Mouse (Mus musculus) layer of hippocampus, adult 8-10 months (tissue): ENCODE data around the gene Esf1. TPM values are rescaled to one million over a fixed set of nuclear protein-coding genes. Genes with fewer than 3 reads are reported as not detected.
"Not testable (repeated sequence)": the region's sequence is repeated elsewhere in the genome, so short reads cannot be mapped to it uniquely, and the experiment has no call there.

Experiments used
- DNase-seq, 2 experiments: peaks; one replicate each; pipeline ENCODE4 v3.0.0; 2022; ENCODE audit warnings: low spot score in 2 of 2
- total RNA-seq, 4 experiments: library from RNA; stranded (reverse); gene quantifications; 2 replicates each; pipeline ENCODE4 v1.2.4; 2022

Gene Esf1
- total RNA-seq = 10 to 100 TPM; 19.1 to 21.6 (median 20.7) TPM

DNA sequence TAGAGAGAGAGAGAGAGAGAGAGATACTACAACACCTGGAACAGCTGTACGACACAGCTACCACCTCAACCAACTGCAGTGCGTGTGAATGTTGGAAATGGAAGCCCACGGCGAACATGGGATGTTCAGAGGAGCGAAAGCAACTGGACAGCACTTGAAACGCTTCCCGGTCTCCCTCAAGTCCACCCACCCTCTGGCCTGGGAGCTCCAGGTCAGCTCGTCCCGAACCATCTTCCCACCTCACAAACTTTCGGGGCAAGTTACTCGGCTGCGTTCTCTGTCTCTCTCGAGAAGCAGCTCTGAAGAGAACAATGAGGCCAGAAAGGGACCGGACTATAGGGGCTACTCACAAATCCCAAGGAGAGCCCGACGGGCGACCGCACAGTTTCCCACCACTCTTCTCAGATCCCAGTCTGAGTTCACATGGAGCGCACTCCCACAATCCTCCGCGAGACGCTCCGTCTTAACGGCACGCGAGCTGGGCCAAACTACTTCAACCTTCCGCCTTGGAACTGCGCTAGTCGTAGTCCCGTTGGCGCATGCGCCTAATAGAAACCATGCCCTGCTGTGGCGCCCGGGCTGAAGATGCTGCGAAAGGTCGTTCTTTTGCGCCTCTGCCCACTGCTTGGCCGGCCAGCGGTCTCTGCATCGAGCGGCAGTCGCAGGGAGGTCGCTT, at the start of gene Esf1, which contains the start of gene Ndufaf5:
TSS of gene Esf1 (minus strand) at position 438 of the 676 bp plus-strand sequence.
TSS of gene Ndufaf5 (plus strand) at position 523 of the 676 bp plus-strand sequence.
- DNase-seq = peak; percentile 95 to 99

DNA sequence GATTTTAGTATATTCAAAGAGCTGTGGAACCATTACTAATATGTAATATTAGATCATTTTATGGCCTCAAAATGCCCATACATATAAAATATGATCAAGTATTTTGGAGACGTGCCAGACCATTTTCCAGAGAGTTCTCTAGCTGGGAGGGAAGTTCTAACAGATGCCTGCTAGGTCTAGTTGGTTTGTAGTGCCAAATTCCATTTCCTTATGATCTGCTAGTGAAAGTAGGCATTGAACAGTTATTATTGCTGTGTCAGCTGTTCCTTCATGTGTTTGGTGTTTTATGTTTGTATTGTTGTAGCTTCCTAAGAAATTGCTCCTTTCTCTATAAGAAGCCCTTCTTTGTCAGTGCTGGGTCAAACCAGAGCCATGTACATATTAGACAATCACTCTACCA, 45.6 kb upstream of the Esf1 start:
- no peak for DNase-seq

DNA sequence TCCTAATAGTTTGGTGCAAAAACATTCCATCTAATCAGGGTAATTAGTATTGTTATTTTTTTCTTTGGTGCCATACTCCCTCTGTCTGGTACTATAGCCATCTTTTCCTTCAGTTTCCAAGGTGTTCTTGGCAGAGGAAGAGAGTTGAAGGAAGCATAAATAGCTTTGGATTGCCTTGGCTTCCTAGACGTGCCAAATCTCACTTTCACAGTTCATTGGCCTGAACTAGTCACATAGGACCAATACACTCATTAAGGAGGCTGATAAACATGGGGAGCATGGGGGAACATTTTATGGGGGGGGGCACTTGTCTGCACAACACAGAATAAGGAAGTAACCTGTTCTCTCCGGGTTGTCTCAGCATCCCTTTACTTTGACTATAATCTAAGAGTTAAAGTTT, 45.1 kb upstream of the Esf1 start:
- no peak for DNase-seq

DNA sequence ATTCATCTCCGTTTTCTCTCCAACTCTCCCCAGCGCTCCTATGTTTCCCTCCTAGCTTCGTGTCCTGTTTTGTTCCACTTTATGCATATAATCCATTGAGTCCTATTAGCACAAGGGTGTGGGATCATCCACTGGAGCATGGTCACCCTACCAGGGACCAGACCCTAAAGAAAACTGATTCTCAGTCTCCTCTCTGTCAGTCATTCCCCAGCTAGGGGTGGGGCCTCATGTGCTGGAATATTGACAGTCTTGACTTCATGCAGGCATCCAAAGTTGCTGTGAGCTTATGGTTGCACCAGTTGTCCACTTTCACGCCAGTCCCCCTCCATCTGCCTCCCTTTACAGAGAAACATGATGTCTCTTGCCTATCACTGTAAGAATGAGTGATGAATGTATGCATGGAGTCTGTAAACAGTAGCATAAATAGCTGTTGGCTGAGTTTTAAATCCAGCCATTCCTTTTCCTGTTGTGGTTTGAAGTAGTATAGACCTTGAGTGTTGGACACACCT, 44.2 kb upstream of the Esf1 start:
- DNase-seq = no peak

DNA sequence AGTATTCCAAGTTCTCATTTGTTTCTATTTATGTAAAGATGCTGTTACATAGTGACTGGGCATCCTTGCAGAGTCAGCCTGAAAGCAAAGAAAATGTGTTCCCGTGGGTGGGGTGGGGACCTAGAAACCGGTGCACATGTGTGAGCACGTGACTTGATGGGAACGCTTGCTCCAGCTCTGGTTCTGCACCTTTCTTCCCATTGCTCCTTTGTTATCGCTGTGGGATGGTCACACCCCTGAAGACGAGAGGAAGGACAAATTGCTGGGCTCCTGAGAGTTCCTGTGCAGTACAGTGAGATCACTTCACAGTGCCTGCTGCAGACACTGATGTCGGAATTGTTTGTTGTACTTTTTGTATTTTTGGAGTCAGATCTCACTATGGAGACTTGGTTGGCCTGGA, 33.4 kb upstream of the Esf1 start:
- no peak for DNase-seq

DNA sequence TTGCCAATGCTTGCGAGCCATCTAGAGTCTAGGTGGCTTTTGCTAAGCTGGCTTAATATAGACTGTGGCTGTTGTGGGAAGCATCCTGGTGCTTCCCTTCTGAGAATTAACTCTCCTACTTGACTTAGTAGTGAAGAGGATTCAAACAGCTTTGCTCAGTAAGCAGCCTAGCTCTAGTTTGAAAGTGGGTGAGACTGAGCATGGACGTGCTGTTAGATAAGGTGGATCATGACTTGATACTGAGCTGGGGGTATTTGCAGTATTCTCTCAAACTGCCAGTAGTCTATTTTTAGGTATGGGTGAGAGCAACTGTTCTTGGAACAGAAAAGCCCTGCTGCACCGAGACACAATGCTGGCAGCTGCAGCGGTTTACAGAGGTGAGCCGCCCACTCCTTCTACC, 32.2 kb upstream of the Esf1 start:
- DNase-seq = peak in 1 of 2 experiments; percentile 12

DNA sequence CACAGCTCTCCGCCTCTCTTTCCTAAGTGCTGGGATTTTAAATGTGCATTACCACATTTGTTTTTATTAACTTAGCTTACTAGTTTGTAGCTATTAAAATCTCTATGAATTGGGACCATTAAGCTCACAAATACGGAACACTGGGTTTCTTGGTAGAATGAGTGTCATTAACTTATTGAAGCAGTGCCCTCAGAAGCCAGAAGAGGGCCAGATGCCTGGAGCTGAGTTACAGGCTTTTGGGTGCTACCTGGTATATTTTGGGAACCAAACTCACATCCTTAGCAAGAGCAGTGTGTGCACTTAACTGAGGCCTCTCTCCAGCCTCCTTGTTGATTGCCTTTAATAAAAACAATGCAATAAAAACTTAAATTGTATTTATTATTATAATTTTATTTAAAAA, 30.3 kb upstream of the Esf1 start:
- DNase-seq = no peak

DNA sequence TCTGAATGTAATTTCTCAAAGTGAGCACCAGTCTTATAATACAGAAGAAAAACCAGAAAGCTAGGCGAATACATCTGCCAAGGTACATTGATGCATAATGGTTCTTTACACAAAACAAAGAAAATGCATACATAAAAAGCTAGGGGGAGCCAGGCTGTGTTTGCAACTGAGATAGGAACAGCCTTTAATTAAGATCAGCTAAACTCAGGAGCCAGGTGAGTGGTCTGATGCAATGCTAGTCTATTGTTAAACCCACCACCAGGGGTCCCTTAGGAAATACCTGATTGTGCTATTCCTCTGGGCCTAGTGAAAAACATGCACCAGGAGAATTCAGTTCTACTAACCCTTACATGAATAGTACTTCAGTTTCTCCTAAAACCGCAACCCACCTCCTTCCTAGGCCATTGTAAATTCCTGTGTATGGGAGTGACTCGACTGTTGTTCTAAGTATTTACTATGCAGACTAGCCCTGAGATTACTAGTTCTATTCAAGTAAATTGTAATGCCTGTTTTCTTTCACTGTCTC, 15.4 kb upstream of the Esf1 start:
- not testable (repeated sequence) for DNase-seq

DNA sequence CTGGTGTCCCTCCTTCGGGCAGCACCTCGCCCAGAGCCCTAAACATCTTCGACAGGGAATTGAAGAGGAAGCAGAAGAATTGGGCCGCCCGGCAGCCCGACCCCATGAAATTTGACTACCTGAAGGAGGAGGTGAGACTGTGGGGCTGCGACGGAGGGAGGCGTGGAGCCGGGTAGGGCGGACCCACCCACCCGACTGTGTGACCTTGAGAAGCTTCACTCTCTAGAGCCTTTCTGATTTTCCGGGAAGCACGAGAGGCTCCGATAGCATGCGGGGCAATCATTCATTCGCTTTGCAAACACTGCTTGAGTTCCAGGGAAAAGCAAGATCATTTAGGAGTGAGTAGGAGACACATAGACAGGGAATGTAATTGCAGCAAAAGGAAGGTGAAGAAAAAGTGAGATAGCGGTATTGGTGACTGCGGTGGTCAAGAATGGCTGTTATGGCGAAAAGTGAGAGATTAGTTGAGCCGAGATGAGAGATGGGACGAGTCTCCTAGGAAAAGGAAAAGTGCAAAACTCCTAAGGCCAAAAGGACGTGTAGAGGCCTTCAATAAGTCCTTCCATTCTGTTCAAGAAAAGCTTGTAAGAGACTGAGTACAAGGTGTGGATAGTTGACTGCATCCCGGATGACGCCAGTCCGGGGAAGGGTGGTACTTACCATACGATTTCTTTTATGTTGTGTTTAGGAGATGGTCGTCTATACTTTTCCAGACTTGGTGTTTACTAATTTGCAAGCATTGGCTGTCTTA, 614 bp upstream of the Esf1 start:
- DNase-seq = no peak

DNA sequence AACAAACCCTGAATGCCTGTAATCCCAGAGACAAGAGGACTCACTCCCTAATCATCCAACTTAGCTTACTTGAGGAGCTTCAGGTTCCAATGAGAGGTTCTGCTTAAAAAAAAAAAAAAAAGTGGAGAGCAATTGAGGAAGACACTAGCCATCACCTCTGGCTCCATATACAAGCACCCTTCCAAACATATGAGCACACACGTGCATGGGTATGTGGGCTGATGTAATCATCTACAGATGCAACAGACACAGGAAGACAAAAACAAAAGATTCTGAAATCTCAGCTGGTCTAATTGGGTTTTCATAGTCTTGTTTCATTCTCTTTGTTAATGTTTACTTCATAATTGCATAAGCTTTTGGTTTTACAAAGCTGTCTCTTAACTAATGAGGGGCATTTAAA, 1.3 kb downstream of the Esf1 start:
- DNase-seq = no peak

DNA sequence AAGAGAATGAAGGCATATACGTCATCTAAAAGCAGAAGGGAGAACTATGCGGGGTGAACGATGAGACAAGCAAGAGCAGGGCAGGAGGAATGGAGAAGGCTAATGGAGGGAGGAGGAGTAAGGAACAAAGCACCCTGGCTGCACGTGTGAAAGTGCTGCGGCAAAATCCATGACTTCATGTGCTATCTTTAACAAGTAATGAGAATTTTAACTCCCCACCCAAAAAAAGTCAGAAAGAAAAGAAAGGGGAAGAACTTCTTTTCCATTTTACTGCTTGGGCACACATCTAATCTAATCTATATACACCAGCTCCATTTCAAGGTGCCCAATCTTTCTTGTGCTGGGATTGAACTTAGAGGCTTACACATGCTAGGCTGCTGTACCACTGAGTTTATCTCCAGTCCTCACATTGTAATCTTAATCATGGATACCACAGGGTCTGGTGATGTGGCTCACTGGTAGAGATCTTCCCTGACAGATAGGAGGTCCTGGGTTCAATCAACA, 7.0 kb downstream of the Esf1 start:
- no peak for DNase-seq

DNA sequence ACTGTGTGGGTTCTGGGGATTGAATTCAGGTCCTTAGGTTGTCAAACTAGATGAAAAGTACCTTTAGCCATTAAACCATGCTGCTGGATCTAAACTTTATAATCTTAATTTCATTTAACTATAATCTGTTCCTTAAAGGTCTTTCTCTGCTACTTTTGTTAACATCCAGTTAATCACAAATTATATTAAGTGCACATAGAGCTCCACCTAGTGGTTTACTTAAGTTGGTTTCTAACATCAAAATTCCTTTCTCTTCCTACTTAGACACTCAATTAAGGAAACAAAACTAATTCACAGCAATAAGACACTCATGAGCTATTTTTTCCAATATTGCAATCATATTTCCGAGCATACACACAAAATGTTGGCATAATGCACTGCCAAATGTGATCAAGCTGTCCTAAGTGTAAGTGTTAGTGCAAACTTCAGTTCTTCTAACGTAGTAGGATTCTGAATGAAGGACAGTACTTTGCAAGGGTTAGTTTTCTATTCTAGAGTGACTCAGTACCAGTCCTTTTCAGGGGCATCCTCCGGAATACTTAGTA, 11.1 kb downstream of the Esf1 start:
- DNase-seq = no peak

DNA sequence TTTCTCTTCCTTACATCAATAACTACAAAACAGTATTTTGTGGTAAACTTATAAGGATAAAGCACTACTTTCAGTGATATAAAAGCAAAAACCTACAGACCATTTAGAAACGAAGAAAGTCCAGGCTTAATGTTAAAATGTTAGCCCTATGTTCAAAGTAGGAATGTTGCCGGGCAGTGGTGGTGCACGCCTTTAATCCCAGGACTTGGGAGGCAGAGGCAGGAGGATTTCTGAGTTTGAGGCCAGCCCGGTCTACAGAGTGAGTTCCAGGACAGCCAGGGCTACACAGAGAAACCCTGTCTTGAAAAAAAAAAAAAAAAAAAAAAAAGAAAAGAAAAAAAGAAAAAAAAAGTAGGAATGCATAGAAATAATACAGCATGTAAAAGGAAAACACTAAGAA, 18.6 kb downstream of the Esf1 start, which contains the start of gene Gm17374:
TSS of gene Gm17374 (plus strand) at position 301 of the 400 bp plus-strand sequence.
- DNase-seq = not testable (repeated sequence)

DNA sequence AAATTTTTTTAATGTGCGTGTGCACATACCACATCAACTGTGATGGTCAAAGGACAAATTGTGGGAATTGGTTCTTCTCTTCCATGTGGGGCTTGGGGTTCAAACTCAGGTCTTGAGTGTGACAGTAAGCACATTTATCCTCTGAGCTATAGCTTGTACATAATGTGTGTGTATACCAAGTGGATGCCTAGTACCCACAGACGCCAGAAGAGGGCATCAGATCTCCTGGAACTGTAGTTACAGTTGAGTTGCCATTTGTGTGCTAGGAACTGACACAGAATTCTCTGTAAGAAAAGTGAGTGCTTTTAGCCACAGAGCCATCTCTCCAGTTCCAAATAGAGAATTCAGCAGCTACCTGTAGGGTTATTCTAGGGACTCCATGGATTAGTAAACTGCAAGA, 44.8 kb downstream of the Esf1 start:
- DNase-seq = no peak

DNA sequence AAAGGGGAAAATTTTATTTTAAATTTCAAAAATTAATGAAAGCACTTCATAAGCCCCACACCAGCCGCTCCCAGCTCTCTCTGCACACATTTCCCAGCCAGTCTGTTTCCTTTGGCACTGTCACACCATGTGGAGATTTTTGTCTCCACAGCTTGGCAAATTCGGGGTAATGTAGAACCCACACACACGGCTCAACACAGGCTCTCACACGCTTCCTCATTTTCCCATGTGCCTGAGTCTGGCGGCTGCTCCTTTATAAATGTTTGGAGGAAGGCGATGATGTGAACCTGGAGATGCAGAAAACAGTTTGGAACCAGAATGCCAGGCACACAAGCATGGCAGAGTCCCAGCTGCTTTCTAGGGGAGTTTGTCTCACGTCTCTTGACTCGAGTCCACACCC, 56.5 kb downstream of the Esf1 start:
- DNase-seq = peak; percentile 62 to 67

DNA sequence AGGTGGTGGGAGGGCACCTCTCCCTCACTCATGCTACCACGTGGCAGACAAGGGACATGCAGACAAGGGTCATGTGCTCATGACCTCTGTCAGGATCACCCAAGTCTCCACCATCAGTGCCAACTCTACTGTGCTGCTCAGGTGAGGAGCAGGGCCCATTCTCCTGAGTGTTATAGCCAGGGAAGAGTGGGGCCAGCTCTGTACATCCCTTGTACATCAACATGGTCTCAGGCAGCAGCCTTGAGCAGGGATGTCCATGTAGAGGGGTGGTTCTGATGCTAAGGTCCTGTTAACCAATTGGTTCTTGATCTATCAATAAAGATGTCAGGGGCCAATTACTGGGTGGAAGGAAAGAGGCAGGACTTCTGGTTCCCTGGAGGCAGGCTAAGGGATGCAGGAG, 61.4 kb downstream of the Esf1 start:
- no peak for DNase-seq

DNA sequence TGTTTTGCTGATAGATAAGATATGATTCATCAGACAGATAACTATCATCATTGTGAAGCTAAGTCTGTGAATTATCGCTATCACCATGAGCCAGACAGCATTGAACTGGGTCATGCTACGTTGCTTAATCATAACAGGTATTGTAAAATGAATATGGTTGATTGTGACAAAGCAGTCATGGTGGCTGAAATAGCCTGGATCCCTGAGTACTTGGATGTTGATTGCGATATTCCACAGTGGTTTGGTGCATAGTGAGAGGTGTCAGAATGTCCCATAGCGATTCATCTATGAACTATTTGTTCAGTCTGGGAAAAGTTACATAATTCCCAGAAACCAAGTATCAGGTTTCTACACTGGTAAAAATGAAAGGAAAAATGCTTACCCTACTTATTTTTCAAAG, 62.7 kb downstream of the Esf1 start:
- no peak for DNase-seq

DNA sequence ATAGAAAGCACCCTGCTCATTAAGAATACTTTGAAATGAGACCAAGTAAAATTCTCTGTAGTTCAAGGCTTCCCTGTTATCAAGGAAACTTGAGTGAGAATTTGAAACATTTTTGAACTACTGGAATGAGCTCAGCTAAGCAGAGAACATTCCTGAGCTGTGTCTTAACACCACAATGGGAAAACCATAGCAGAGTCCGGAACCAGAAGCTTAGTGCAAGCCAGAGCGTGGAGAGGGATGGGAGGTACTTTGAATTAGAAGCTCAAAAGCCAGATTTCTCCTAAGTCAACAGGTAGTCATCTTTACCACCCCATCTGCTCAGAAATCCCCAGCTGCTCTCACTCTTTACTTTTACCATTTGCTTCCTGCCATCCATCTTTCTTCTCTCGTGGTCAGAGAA, 65.4 kb downstream of the Esf1 start:
- DNase-seq = peak in 1 of 2 experiments; percentile 16

DNA sequence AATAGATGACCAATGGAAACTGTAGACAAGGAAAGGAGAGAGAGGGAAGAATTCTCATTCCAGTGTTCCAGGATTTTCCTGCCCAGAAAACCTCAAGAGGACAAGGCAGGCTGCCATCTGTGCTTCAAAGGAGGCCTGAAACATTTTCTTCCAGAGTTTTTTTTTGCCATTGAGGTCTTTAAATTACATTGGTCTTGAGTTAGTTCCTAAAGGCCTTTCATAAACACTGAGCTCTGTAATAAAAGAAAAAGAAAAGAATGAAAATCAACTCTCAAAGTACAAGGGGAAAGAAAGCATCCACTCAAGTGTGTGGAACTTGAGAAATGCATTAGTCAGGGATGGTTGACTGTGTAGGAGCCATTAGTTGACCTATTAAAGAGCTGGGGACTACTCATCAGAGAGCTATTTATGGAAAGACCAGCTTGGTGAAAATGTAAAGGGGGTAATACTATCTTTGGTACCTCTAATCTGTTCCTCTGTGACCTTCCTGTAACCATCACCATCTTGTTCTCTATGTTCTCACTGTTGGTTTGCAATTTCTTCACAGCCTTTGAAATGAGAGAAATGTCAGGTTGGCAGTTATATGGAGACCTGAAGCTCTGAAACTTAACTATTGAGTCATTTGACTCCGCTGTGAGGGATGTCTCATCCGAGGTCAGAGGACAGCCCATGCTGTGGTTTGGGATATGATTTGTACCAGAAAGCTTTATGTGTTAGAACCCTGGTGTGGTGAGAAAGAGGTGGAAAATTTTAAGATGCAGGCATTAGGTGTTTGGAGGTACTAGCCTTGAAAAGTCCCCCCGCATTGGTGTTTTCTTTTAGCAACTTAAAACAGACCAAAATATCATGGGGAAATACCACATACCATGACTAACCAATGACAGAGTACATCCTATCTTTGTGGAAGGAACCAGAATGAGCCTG, 69.6 kb downstream of the Esf1 start:
- no peak for DNase-seq

DNA sequence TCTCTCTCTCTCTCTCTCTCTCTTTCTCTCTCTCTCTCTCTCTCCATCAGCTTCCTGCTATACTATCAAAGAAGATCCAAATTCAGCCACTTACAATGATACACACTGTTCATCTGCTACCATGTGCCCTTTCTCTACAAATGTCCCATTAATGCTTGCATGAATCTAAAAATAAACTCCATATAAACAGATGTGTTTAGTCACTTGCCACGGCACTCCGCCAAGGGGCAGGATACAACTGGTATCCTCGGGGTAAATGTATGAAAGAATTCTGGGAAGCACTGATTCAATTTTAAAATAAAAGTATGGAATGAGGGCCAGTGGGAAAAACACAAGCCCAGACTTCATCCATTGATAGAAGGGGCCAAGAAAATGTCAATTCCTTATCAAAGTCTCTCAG, 70.4 kb downstream of the Esf1 start:
- no peak for DNase-seq

DNA sequence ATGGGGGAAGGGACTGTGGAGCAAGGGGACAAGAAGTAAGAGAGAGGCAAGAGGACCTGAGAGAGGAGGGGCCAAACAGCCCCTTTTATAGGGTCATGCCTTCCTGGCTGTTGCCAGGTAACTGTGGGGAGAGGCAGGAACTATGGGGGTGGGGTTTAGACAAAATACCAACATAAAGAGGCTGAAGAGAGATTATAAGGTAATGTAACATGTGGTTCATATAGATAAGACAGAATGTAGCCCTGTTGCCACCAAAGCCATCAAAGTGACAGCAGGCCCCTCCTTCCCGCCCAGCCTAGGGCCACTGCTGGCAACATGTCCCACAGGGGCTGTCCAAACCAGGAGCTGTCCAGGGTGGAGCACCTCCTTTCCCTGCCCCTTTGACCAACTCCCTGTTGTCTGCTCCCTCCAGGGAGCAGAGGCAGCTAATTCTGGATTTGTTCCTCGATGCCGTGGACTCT, 73.2 kb downstream of the Esf1 start:
- no peak for DNase-seq
